Mouse (Mus musculus): Measurements from ENCODE around the gene Gm49510.

Gm49510 gene

GRCm38 (mm10) chr15:78947657-78948056 is 48.2 kb downstream of the Gm49510 start, which contains the start of gene Triobp:
Triobp (plus strand) TSS chr15:78947724.
- DNase-seq (ENCODE audit: low spot score in 2 of 2), result peak; percentile 54 to 65

DNA sequence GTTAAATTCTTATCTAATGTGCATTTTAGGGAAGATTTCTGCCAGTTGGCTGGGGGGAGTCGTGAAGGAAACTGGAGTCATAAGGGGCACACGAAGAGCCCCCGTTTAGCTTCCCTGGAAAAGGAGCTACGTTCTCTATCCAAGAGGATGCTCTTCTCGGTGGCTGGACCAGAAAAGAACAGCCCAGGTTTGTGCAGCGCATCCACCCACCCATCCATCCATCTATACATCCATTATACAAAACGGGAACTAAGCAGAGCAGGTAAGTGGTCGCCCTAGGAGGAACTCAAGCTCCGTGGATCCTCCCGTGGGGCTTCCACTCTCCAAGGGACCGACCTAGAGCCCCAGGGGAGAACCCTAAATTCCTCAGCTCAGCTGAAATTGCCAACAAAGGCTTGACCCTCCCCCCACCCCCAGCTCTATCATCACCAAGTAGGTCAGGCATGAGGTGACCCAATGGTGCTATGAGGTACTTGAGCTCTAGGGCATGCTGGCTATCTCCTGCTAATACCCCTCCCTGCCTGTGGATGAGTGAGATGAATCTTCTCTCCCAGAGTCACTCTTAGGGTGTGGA is 48.8 kb downstream of the Gm49510 start:
- no peak for DNase-seq (ENCODE audit: low spot score in 2 of 2)

GRCm38 (mm10) chr15:78948883-78949282 is 49.4 kb downstream of the Gm49510 start:
- DNase-seq (ENCODE audit: low spot score in 2 of 2), result no peak

DNA sequence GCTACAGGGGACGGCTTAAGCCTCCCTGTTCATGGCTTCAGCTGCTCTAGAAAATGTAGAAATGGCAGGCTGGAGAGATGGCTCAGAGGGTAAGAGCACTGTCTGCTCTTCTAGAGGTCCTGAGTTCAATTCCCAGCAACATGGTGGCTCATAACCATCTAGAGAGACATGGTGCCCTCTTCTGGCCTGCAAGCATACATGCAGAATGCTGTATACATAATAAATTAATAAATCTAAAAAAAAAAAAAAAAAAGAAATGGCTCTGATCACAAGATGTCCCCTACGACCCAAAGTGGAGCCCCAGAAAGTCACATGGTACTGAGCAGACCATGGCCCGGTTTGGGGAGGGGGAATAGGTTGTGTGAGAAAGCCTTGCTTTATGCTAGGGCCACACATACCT is 56.2 kb downstream of the Gm49510 start:
- DNase-seq (ENCODE audit: low spot score in 2 of 2), result no peak

- DNase-seq (ENCODE audit: low spot score in 2 of 2), result peak in 1 of 2 experiments; percentile 19
Observed at GRCm38 (mm10) chr15:78956351-78956750, 56.9 kb downstream of the Gm49510 start.

GRCm38 (mm10) chr15:78957021-78957420 is 57.6 kb downstream of the Gm49510 start:
- DNase-seq (ENCODE audit: low spot score in 2 of 2), result no peak

GRCm38 (mm10) chr15:78959537-78959936 is 60.1 kb downstream of the Gm49510 start:
- DNase-seq (ENCODE audit: low spot score in 2 of 2), result no peak

DNA sequence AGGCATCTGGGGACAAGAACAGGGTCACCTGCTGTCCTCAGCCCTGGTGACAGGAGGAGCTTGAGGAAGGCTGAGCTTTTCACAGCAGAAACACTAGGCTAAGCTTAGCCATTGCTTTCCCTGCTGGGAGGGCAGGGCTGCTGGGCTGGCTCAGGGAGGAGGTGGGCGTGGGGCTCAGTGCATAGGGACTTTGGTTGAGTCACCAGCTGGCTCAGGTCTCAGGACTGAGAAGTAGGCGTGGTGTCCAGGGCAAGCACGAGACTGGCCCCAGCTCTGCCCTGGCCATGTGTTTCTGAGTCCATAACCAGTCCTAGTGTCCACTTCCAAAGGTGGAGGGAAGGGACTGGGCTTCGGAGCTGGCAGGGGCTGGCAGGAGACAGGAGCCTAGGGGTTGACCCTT is 60.6 kb downstream of the Gm49510 start:
- DNase-seq (ENCODE audit: low spot score in 2 of 2), result no peak

DNA sequence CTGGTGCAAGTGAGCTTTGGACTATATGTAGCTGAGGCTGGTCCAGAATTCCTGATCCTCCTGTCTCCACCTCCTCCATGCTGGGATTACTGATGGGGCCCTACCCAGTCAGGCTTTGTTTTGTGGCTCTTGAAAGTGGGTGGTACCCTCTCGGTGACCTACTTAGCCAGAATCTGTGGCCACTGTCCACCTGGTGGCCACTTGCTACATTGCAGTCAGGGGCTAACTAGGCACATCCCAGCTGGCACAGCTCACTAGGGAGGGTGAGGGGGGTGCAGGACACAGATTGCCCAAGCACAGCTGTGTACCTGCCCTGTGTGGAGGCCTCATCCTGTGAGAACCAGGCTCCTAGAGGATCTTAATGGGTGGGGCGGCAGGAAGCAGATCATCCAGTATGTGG is 63.4 kb downstream of the Gm49510 start:
- peak; percentile 42 to 52 for DNase-seq (ENCODE audit: low spot score in 2 of 2)

All from natural killer cell, adult 2 months (primary cell).